Mouse (Mus musculus): ENCODE data around the gene Jsrp1. TPM values are rescaled to one million over a fixed set of nuclear protein-coding genes. Genes with fewer than 3 reads are reported as not detected.

The Jsrp1 gene
- polyA plus RNA-seq, 1 experiment from 2014 or later = 0.25 TPM

GRCm38 (mm10) chr10:80758651-80759050, 54.6 kb downstream of the Jsrp1 start:
- Histone ChIP-seq H3K36me3 (ENCODE audit: insufficient read depth, low read length) (no peaks in the 10 kb centered on the region), H3K4me1 (ENCODE audit: insufficient read depth, low read depth, low read length) (peaks cover 15% of the 10 kb centered on the region), H3K9ac (replicated peaks; ENCODE audit: low read depth) (no peak overlapping the region), H3K27ac (ENCODE audit: low read length) (no peak overlapping the region), H3K27me3 (replicated peaks; ENCODE audit: insufficient read depth, low read length) (no peaks in the 10 kb centered on the region), H3K4me3 (ENCODE audit: low read depth, low read length) (no peak overlapping the region), H3K9me3 (ENCODE audit: low read length) (no peaks in the 10 kb centered on the region), H3K4me2 (replicated peaks; ENCODE audit: low read depth, low read length) (no peak overlapping the region)
- 65% methylated on average over 7 of the region's 7 CpGs for WGBS
- ATAC-seq (no peak), DNase-seq (ENCODE audit: low spot score) (no peak)
- no peak for TF ChIP-seq CTCF (IDR thresholded peaks at IDR 0.05)

MicroRNAs encoded within 50 kb of the gene (microRNA counts, 519-probe panel; counts per million panel counts)
- microRNA mmu-miR-1982 = not detected

Small RNAs within 50 kb of the gene (microRNA-seq; reads per million reads assigned to microRNA genes)
- 1.7 reads per million for gene Mir1982

Other genes with a start within 250 kb of the Jsrp1 start
- 7.1 and 7.2 TPM in 2 replicates for gene Klf16, start 236.2 kb downstream of the Jsrp1 start, polyA plus RNA-seq (2015; fragmentation: Nextera tagmentation; extraction: Ambion mirVana)
- 105 and 106 TPM in 2 replicates for gene Abhd17a, start 223.2 kb downstream of the Jsrp1 start, polyA plus RNA-seq (2015; fragmentation: Nextera tagmentation; extraction: Ambion mirVana)
- 56.9 and 59.3 TPM in 2 replicates for gene Scamp4, start 210.6 kb downstream of the Jsrp1 start, polyA plus RNA-seq (2015; fragmentation: Nextera tagmentation; extraction: Ambion mirVana)
- 3.5 and 4.8 TPM in 2 replicates for gene Adat3, start 210.6 kb downstream of the Jsrp1 start, polyA plus RNA-seq (2015; fragmentation: Nextera tagmentation; extraction: Ambion mirVana)
- gene Gm49322, start 207.5 kb downstream of the Jsrp1 start, polyA plus RNA-seq (2015; fragmentation: Nextera tagmentation; extraction: Ambion mirVana) = 0.98 and 1.1 TPM in 2 replicates
- gene Csnk1g2, start 190.7 kb downstream of the Jsrp1 start, polyA plus RNA-seq (2015; fragmentation: Nextera tagmentation; extraction: Ambion mirVana) = 97.7 and 111 TPM in 2 replicates
- 41.7 and 42.9 TPM in 2 replicates for gene Btbd2, start 156.4 kb downstream of the Jsrp1 start, polyA plus RNA-seq (2015; fragmentation: Nextera tagmentation; extraction: Ambion mirVana)
- gene Mknk2, start 135.4 kb downstream of the Jsrp1 start, polyA plus RNA-seq (2015; fragmentation: Nextera tagmentation; extraction: Ambion mirVana) = 92.2 and 103 TPM in 2 replicates
- 32.6 and 37.0 TPM in 2 replicates for gene Mob3a, start 111.5 kb downstream of the Jsrp1 start, polyA plus RNA-seq (2015; fragmentation: Nextera tagmentation; extraction: Ambion mirVana)
- gene Izumo4, start 111.3 kb downstream of the Jsrp1 start, polyA plus RNA-seq (2015; fragmentation: Nextera tagmentation; extraction: Ambion mirVana) = 28.7 and 28.8 TPM in 2 replicates
- gene Ap3d1, start 71.2 kb downstream of the Jsrp1 start, polyA plus RNA-seq (2015; fragmentation: Nextera tagmentation; extraction: Ambion mirVana) = 49.3 and 58.2 TPM in 2 replicates
- gene Dot1l, start 58.3 kb downstream of the Jsrp1 start, polyA plus RNA-seq (2015; fragmentation: Nextera tagmentation; extraction: Ambion mirVana) = 7.4 and 9.6 TPM in 2 replicates
- gene Sf3a2, start 15.3 kb downstream of the Jsrp1 start, polyA plus RNA-seq (2015; fragmentation: Nextera tagmentation; extraction: Ambion mirVana) = 27.0 and 29.4 TPM in 2 replicates
- 59.9 and 69.1 TPM in 2 replicates for gene Plekhj1, start 14.9 kb downstream of the Jsrp1 start, polyA plus RNA-seq (2015; fragmentation: Nextera tagmentation; extraction: Ambion mirVana)
- 0.07 TPM in 1 of 2 replicates, not detected in the other for gene Amh, start 8.3 kb downstream of the Jsrp1 start, polyA plus RNA-seq (2015; fragmentation: Nextera tagmentation; extraction: Ambion mirVana)
- gene Oaz1, start 13.2 kb upstream of the Jsrp1 start, polyA plus RNA-seq (2015; fragmentation: Nextera tagmentation; extraction: Ambion mirVana) = 1,344 and 1,416 TPM in 2 replicates
- not detected in 2 replicates for gene Lingo3, start 30.5 kb upstream of the Jsrp1 start, polyA plus RNA-seq (2015; fragmentation: Nextera tagmentation; extraction: Ambion mirVana)
- 129 and 138 TPM in 2 replicates for gene Lsm7, start 41.7 kb upstream of the Jsrp1 start, polyA plus RNA-seq (2015; fragmentation: Nextera tagmentation; extraction: Ambion mirVana)
- 26.5 and 26.8 TPM in 2 replicates for gene Sppl2b, start 41.8 kb upstream of the Jsrp1 start, polyA plus RNA-seq (2015; fragmentation: Nextera tagmentation; extraction: Ambion mirVana)
- 0.04 TPM in 1 of 2 replicates, not detected in the other for gene Tmprss9, start 58.4 kb upstream of the Jsrp1 start, polyA plus RNA-seq (2015; fragmentation: Nextera tagmentation; extraction: Ambion mirVana)
- gene Timm13, start 87.5 kb upstream of the Jsrp1 start, polyA plus RNA-seq (2015; fragmentation: Nextera tagmentation; extraction: Ambion mirVana) = 211 and 233 TPM in 2 replicates
- 6.9 and 7.3 TPM in 2 replicates for gene Lmnb2, start 104.7 kb upstream of the Jsrp1 start, polyA plus RNA-seq (2015; fragmentation: Nextera tagmentation; extraction: Ambion mirVana)
- gene Gadd45b, start 116.6 kb upstream of the Jsrp1 start, polyA plus RNA-seq (2015; fragmentation: Nextera tagmentation; extraction: Ambion mirVana) = 131 and 145 TPM in 2 replicates
- gene Gng7, start 201.4 kb upstream of the Jsrp1 start, polyA plus RNA-seq (2015; fragmentation: Nextera tagmentation; extraction: Ambion mirVana) = 1.0 and 1.4 TPM in 2 replicates
- gene Diras1, start 212.2 kb upstream of the Jsrp1 start, polyA plus RNA-seq (2015; fragmentation: Nextera tagmentation; extraction: Ambion mirVana) = not detected in 2 replicates
- gene Slc39a3, start 223.9 kb upstream of the Jsrp1 start, polyA plus RNA-seq (2015; fragmentation: Nextera tagmentation; extraction: Ambion mirVana) = 15.4 and 16.0 TPM in 2 replicates
- 102 and 103 TPM in 2 replicates for gene Sgta, start 246.7 kb upstream of the Jsrp1 start, polyA plus RNA-seq (2015; fragmentation: Nextera tagmentation; extraction: Ambion mirVana)